Mouse (Mus musculus): Measurements from ENCODE around the gene Armh1. TPM values are rescaled to one million over a fixed set of nuclear protein-coding genes. Genes with fewer than 3 reads are reported as not detected.

Gene Armh1
- polyA plus RNA-seq, 1 experiment from 2014 or later: 0.46 TPM

DNA sequence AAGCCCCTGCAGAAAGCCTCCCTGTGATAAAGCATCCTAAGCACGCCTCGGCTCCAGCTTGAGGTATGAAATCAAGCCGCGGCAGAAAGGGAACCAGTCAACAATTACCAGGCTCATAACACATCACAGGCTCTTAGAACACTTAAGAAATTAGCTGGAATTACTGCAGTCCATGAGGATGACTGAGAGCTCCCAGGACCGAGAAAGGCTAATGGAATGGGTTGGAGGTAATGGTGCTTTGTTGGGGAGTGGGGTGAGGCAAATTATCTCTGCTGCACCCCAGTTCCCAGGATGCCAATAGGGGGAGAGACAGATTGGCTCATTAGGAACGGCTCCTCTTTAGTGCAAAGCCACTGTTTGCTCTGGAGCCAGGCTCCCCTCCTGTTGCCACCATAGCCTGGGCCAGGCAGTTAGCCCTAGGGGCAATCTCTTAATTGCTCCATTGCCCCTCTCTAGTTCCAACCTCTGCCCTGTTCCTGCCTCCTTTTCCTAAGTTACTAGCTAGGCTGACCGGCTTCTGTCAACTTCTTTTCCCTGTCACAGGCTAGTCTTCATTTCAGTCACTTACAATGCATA lies 17.7 kb downstream of the Armh1 start:
- Histone ChIP-seq H3K27ac (no peak overlapping the region), H3K9me3 (no peaks in the 10 kb centered on the region), H3K27me3 (replicated peaks) (no peaks in the 10 kb centered on the region), H3K36me3 (no peaks in the 10 kb centered on the region), H3K4me2 (no peak overlapping the region), H3K4me3 (replicated peaks) (no peak overlapping the region), H3K4me1 (peaks cover 5% of the 10 kb centered on the region; the same call in 1 of the 2 replicates), H3K9ac (no peak overlapping the region)
- no peak for ATAC-seq (ENCODE audit: insufficient read depth, low FRiP score, low read depth)
- WGBS: 65% methylated on average over 7 of the region's 7 CpGs

DNA sequence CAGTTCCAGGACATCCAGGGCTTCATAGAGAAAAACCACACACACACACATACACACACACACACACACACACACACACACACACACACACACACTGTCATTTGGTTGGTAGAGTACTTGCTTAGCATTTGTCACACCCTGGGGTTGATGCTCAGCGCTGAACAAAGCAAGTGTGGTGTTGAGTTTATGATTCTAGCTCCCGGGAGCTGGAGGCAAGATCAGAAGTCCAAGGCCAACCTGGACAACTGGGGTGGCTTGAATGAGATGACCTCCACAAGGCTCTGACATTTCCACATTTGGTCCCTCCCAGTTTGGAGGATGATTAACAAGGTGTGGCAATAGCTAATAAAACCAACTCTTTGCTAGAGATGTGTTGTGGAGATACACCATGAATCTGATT lies 20.7 kb downstream of the Armh1 start:
- Histone ChIP-seq H3K4me1 (no peaks in the 10 kb centered on the region; the same call in 1 of the 2 replicates), H3K27ac (no peak overlapping the region), H3K9me3 (no peaks in the 10 kb centered on the region), H3K36me3 (no peaks in the 10 kb centered on the region), H3K4me3 (replicated peaks) (no peak overlapping the region), H3K4me2 (no peak overlapping the region), H3K27me3 (replicated peaks) (no peaks in the 10 kb centered on the region), H3K9ac (no peak overlapping the region)
- ATAC-seq (ENCODE audit: insufficient read depth, low FRiP score, low read depth): no peak
- WGBS: 74% methylated on average over 2 of the region's 2 CpGs

DNA sequence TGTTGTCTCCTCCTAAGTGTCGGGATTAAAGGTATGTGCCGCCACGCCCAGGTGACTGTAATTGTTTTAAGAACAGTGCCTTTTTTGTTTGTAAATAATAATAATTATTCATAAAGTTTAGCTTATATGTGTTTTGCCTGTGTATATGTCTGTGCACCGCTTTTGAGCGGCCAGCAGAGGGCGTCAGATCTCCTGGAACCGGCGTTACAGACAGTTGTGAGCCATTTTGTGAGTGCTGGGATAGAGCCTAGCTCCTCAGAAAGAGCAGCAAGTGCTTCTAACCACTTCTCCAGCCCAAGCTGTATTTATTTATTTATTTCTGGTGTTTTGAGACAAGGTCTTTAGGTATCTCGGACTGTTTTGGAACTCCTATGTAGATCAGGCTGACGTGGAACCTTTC lies 21.6 kb downstream of the Armh1 start:
- 57% methylated on average over 10 of the region's 10 CpGs for WGBS
- no peak overlapping the region for H3K27ac ChIP-seq
- ATAC-seq (ENCODE audit: insufficient read depth, low FRiP score, low read depth): no peak

DNA sequence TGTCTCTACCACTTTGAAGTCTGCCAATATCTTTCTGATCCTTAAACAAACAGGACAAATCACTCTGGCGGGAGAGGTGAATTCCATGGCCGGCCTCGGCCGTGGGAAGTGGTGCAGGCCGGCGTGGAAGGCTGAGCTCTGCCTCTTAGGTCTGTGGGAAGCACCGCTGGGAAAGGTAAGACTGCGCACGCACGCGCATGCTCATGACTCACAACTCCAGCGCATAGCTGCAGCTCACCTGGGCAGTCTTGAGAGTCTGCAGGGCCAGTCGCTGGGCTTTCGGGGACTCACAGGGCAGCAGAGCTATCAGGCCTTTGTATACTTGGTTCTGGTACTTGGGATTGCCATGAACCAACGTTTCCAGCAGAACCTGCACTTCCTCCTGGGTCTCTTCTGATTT lies 22.3 kb downstream of the Armh1 start:
- H3K9me3 ChIP-seq: no peaks in the 10 kb centered on the region
- H3K9ac ChIP-seq: no peak overlapping the region
- 0 out of 2 replicates have a peak, but pooled peaks have one; percentile 24 for ATAC-seq (ENCODE audit: insufficient read depth, low FRiP score, low read depth)
- no peaks in the 10 kb centered on the region for H3K4me1 ChIP-seq
- H3K4me3 ChIP-seq (replicated peaks): no peak overlapping the region
- H3K27ac ChIP-seq: no peak overlapping the region
- H3K27me3 ChIP-seq (replicated peaks): no peaks in the 10 kb centered on the region
- WGBS: 51% methylated on average over 15 of the region's 15 CpGs
- no peaks in the 10 kb centered on the region for H3K36me3 ChIP-seq
- H3K4me2 ChIP-seq: 0 out of 2 replicates have a peak overlapping the region, but pooled peaks have one; percentile 21

More for the DNA sequence above, 21.6 kb downstream of the Armh1 start:
- no peak overlapping the region for H3K9ac ChIP-seq
- no peaks in the 10 kb centered on the region for H3K4me1 ChIP-seq
- H3K9me3 ChIP-seq: no peaks in the 10 kb centered on the region
- no peaks in the 10 kb centered on the region for H3K36me3 ChIP-seq
- no peaks in the 10 kb centered on the region for H3K27me3 ChIP-seq (replicated peaks)
- H3K4me3 ChIP-seq (replicated peaks): no peak overlapping the region
- no peak overlapping the region for H3K4me2 ChIP-seq

DNA sequence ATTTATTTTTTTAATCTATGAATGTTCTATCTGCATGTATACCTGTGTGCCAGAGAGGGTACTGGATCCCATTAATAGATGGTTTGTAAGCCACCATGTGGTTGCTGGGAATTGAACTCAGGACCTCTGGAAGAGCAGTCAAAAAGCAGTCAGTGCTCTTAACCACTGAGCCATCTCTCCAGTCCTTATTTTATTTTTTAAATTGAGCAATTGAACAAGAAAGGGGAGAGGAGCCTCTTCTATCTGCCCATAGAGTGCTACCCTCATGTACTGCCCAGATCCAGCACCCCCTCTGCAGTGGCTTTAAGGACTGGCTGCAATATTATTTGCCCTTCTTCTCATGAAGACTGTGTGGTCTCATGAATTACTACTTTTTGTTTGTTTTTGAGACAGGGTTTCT lies 26.7 kb downstream of the Armh1 start:
- no peaks in the 10 kb centered on the region for H3K9me3 ChIP-seq
- no peaks in the 10 kb centered on the region for H3K36me3 ChIP-seq
- ATAC-seq (ENCODE audit: insufficient read depth, low FRiP score, low read depth): no peak
- H3K9ac ChIP-seq: no peak overlapping the region
- no peak overlapping the region for H3K4me2 ChIP-seq
- H3K27me3 ChIP-seq (replicated peaks): no peaks in the 10 kb centered on the region
- no peak overlapping the region for H3K4me3 ChIP-seq (replicated peaks)
- no peak overlapping the region for H3K27ac ChIP-seq
- no peaks in the 10 kb centered on the region for H3K4me1 ChIP-seq

DNA sequence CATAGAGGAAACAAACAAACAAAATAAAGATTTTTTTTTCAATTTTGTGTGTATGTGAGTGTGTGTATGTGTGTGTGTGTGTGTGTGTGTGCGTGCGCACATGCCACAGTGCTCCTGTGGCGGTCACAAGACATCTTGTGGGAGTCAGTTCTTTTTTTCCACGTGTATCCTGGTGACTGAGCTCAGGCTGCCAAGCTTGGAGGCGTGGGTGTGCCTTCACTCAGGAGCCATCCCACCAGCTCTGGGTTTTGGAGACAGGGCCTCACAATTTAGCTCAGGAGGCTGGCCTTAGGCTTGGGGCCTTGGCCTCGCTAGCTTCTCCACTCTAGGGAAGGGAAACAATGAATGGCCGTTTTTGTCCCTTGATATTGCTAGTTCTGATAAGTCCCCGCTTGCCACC lies 27.8 kb downstream of the Armh1 start:
- Histone ChIP-seq H3K4me3 (replicated peaks) (no peak overlapping the region), H3K4me2 (no peak overlapping the region), H3K36me3 (no peaks in the 10 kb centered on the region), H3K27me3 (replicated peaks) (no peaks in the 10 kb centered on the region), H3K9ac (no peak overlapping the region), H3K4me1 (no peaks in the 10 kb centered on the region), H3K27ac (no peak overlapping the region), H3K9me3 (no peaks in the 10 kb centered on the region)
- ATAC-seq (ENCODE audit: insufficient read depth, low FRiP score, low read depth): no peak
- WGBS: 63% methylated on average over 8 of the region's 8 CpGs

DNA sequence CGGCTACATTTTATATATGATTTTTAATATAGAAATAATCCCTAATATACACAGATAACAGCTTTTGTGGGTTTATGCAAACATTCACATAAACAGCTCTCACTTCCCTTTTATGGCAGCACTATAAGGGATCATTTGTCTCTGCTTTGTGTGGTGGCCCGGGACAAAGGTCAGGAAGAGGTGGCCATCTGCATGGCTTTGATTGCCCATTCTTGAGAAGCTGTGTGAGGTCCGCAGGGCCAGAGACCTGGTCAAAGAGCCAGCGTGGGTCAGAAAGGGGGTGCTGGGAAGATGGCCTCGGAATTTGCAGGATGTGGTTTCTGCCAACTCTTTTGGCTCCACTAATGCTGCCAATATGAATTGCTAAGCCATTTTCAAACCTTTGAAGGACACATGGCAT lies 28.9 kb downstream of the Armh1 start:
- Histone ChIP-seq H3K9ac (no peak overlapping the region), H3K9me3 (no peaks in the 10 kb centered on the region), H3K27ac (no peak overlapping the region), H3K4me1 (no peaks in the 10 kb centered on the region), H3K36me3 (no peaks in the 10 kb centered on the region), H3K27me3 (replicated peaks) (no peaks in the 10 kb centered on the region), H3K4me2 (no peak overlapping the region), H3K4me3 (replicated peaks) (no peak overlapping the region)
- 38% methylated on average over 5 of the region's 5 CpGs for WGBS
- no peak; the same call in 1 of the 2 replicates for ATAC-seq (ENCODE audit: insufficient read depth, low FRiP score, low read depth)

DNA sequence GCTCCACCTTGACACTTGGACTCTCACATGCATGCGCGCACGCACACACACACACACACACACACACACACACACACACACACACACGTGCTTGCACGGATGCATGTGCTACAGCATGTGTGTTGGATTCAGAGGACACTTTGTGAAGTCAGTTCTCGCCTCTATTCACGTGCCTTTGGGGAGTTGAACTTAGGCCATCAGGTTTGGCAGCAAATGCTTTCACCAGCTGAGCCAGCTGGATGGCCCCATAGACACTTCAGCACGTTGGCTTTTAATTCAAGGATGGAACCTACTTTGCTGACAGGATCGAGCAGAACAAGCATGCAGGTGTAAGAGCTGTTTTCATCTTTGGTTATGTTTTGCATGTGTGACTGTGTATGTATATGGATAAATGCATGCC lies 30.1 kb downstream of the Armh1 start:
- no peak for ATAC-seq (ENCODE audit: insufficient read depth, low FRiP score, low read depth)
- Histone ChIP-seq H3K4me1 (no peaks in the 10 kb centered on the region), H3K36me3 (no peaks in the 10 kb centered on the region), H3K27me3 (replicated peaks) (no peaks in the 10 kb centered on the region), H3K27ac (no peak overlapping the region), H3K9ac (no peak overlapping the region), H3K9me3 (no peaks in the 10 kb centered on the region), H3K4me2 (no peak overlapping the region), H3K4me3 (replicated peaks) (no peak overlapping the region)
- 87% methylated on average over 9 of the region's 9 CpGs for WGBS

DNA sequence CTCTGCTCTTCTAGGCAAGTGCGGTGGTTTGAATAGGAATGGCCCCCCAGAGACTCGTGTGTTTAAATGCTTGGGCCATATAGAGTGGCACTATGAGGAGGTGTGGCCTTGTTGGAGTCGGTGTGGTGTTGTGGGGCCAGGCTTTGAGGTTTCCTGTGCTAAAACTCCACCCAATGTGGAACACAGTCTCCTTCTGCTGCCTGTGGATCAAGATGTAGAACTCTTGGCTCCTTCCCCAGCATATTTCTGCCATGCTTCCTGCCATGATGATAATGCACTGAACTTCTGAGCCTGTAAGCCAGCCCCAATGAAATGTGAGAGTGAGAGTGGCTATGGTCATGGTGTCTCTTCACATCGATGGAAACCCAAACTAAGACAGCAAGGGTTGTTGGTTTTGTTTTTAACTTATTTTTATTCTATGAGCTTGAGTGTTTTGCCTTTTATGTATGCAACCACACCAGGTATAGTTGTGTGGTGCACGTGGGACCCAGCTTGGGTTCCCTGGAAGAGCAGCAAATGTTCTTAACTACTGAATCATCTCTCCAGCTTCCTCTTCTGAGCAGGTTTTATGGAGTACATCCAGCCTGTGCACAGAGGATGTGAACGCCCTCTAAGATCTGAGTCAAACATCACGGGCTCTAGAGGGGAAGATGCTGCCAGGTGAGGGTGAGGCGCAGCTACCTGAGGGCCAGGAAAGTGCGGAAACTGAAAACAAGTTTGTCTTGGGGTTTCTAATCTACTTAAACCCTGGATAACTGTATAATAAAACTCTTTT lies 31.0 kb downstream of the Armh1 start:
- 68% methylated on average over 9 of the region's 9 CpGs for WGBS
- Histone ChIP-seq H3K36me3 (no peaks in the 10 kb centered on the region), H3K27me3 (replicated peaks) (no peaks in the 10 kb centered on the region), H3K9me3 (no peaks in the 10 kb centered on the region), H3K27ac (no peak overlapping the region), H3K4me2 (no peak overlapping the region), H3K4me1 (no peaks in the 10 kb centered on the region), H3K9ac (no peak overlapping the region), H3K4me3 (replicated peaks) (no peak overlapping the region)
- no peak for ATAC-seq (ENCODE audit: insufficient read depth, low FRiP score, low read depth)

DNA sequence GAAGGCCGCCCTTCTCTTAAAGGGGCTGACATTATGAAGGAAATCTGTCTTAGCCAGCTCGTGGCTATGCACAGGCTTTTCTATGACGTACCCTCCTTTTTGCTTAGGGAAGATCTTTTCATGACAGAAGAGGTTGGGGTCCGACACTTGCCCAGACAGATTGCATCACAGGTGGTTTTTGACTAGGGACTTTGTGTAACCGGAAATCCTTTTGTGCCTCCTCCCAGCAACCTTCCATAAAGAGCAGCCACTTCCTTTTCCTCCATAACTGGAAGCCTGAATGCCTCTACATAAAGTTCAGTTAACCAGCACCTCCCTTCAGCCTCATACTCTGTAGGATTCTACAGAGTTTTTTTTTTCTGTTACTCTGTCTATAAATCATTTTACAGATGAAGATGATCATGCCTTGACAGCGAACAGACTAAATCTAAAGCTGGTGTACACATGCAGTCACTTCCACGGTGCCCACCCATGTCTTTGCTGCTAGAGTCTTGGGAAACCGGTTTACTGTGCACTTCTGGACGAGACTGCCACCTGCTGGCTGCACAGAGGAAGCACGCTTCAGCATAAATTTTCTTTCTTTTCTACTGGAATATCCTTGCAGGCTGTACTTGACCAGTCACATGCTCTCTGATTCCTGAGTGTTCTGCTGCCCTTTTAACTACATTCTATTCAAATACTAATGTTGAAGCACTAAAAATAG lies 33.3 kb downstream of the Armh1 start:
- Histone ChIP-seq H3K9ac (no peak overlapping the region), H3K4me2 (no peak overlapping the region; the same call in 1 of the 2 replicates), H3K27me3 (replicated peaks) (no peaks in the 10 kb centered on the region), H3K9me3 (no peaks in the 10 kb centered on the region), H3K4me3 (replicated peaks) (no peak overlapping the region), H3K27ac (no peak overlapping the region), H3K4me1 (no peaks in the 10 kb centered on the region), H3K36me3 (no peaks in the 10 kb centered on the region)
- 33% methylated on average over 10 of the region's 10 CpGs for WGBS
- ATAC-seq (ENCODE audit: insufficient read depth, low FRiP score, low read depth): no peak

DNA sequence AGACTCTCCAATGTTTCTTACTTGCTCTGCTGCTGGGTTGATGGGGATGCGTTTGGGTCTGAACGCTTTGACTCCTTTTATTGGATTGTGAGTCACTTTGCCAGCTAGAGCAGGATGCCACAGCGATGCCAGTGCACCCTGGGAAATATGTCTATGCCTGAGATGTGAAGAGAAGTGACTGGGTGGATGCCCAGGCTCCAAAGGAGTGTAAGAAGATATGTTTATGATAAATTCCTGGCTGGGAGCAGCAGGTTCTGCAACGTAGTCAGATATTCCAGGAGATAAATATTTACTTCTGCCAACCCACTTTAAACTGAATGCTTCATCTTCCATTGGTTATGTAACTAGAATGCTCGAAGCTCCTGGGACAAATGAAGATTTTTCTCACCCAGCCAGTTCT lies 34.9 kb downstream of the Armh1 start:
- Histone ChIP-seq H3K27ac (no peak overlapping the region), H3K9me3 (no peaks in the 10 kb centered on the region), H3K4me1 (no peaks in the 10 kb centered on the region), H3K36me3 (no peaks in the 10 kb centered on the region), H3K4me2 (no peak overlapping the region), H3K4me3 (replicated peaks) (no peak overlapping the region), H3K27me3 (replicated peaks) (no peaks in the 10 kb centered on the region), H3K9ac (no peak overlapping the region)
- 52% methylated on average over 5 of the region's 5 CpGs for WGBS
- no peak for ATAC-seq (ENCODE audit: insufficient read depth, low FRiP score, low read depth)

DNA sequence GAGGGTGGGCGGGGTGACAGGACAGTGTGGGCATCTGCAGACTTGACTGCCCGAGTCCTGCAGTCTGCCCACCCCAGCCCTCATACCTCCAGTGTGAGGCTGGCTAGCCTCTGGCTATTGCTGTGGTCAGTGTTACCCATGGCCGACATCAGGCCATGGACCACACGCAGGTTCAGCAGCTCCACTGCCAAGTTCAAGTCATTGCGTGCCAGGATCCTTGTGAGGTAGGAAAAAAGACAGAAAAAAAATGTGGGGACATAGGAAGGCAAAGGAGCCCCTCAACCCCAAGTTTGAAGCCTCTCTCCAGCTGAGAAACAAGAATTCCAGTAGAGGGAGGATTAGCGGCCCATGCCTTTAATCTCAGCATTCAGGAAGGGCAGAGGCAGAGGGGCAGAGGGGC lies 37.7 kb downstream of the Armh1 start:
- WGBS: 82% methylated on average over 6 of the region's 6 CpGs
- H3K27me3 ChIP-seq (replicated peaks): no peaks in the 10 kb centered on the region
- no peak overlapping the region for H3K4me3 ChIP-seq (replicated peaks)
- H3K36me3 ChIP-seq: no peaks in the 10 kb centered on the region
- H3K9ac ChIP-seq: no peak overlapping the region
- ATAC-seq (ENCODE audit: insufficient read depth, low FRiP score, low read depth): no peak
- H3K4me1 ChIP-seq: no peaks in the 10 kb centered on the region
- no peaks in the 10 kb centered on the region for H3K9me3 ChIP-seq
- H3K27ac ChIP-seq: no peak overlapping the region
- no peak overlapping the region for H3K4me2 ChIP-seq
